Mouse (Mus musculus): Measurements from ENCODE around the gene Rps5.
"Not testable (repeated sequence)": the region's sequence is repeated elsewhere in the genome, so short reads cannot be mapped to it uniquely, and the experiment has no call there.

DNA sequence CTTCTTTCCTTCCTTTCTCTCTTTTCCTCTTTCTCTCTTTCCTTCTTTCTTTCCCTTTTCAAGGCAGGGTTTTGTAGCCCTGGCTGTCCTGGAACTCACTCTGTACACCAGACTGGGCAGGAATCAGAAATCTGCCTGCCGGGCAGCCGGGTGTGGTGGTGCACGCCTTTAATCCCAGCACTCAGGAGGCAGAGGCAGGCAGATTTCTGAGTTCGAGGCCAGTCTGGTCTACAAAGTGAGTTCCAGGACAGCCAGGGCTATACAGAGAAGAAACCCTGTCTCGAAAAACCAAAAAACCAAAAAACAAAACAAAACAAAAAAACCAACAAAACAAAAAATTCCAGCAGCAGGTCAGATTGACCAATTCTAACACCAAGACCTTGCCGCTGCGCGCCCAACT, 41.6 kb upstream of the Rps5 start:
- not testable (repeated sequence) for TF ChIP-seq CTCF, EP300 (IDR thresholded peaks at IDR 0.05; ENCODE audit: low read depth)

Measured in liver, embryonic 14.5 days (tissue).